Mouse (Mus musculus): ENCODE measurements at regions not wholly inside any gene's neighbourhood (a gene's known extent, or its start where the extent isn't known, plus 50 kb on each side); places are given as distances from the start of the nearest gene placed in this dataset.

GRCm38 (mm10) chr1:77840672-77841071 is 325.8 kb upstream of the Epha4 start:
- TF ChIP-seq CTCF (IDR thresholded peaks at IDR 0.05; ENCODE audit: low read depth), result no peak
- no peak for TF ChIP-seq EP300 (IDR thresholded peaks at IDR 0.05; ENCODE audit: low read depth)

Data from liver, embryonic 14.5 days (tissue).